Mouse (Mus musculus) small intestine, adult 2 months (tissue): ENCODE results near the gene Lin54.

Experiments used
- CTCF ChIP-seq: fragments of 200-500 bp; IDR thresholded peaks from 2 replicates; pipeline ENCODE4 v1.5.1; 2012; ENCODE audit warnings: low read depth, mild to moderate bottlenecking, control low read depth, inconsistent platforms, low read length, moderate library complexity, mixed read lengths; ENCODE audit not compliant: insufficient replicate concordance, insufficient read length; ENCODE audit errors: extremely low read depth
- POLR2A ChIP-seq: fragments of 200-500 bp; IDR thresholded peaks from 2 replicates; pipeline ENCODE4 v1.6.1; 2012; ENCODE audit warnings: low read depth, mild to moderate bottlenecking, control low read depth, inconsistent platforms, low read length, moderate library complexity

DNA sequence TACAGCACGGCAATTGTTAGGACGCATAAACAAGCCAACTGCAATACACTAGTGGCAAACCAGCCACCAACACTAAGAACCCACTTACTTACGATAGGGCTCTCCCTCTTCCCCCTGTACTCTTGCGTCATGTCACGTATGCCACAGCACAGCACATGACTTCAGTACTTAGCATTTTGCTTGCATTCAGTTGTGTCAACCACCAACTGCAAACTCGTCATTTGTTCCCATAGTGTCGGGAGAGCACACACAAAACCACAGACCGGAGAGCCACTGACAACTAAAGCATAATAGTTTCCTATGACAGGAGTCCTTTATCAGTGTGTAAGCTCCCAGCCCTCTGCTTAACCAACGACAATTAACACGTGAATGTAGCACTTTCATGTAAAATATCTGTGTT is 33.8 kb downstream of the Lin54 start:
- no peak for TF ChIP-seq CTCF
- TF ChIP-seq POLR2A: no peak
